Mouse (Mus musculus) CH12.LX (cell line): ENCODE data around the gene Crct1.

Experiments
- CHD1 ChIP-seq: IDR thresholded peaks from 2 replicates; pipeline ENCODE4 v1.6.1; 2012; ENCODE audit warnings: low read depth, low read length, improper control_type of control experiment, inconsistent platforms
- CHD2 ChIP-seq: IDR thresholded peaks from 2 replicates; pipeline ENCODE4 v1.6.1; 2011; ENCODE audit warnings: low read length, improper control_type of control experiment
- CTCF ChIP-seq, 2 experiments: IDR thresholded peaks in 1 of 2; conservative IDR thresholded peaks in 1 of 2; 2 replicates each; pipeline ENCODE4 v1.5.1; 2011 to 2012; ENCODE audit warnings: low read depth in 2 of 2, low read length in 2 of 2, improper control_type of control experiment in 1 of 2, inconsistent platforms in 1 of 2, mild to moderate bottlenecking in 1 of 2, moderate library complexity in 1 of 2
- EP300 ChIP-seq: IDR thresholded peaks from 2 replicates; pipeline ENCODE4 v1.6.1; 2011; ENCODE audit warnings: low read length, improper control_type of control experiment
- MAX ChIP-seq: IDR thresholded peaks from 2 replicates; pipeline ENCODE4 v1.6.1; 2011; ENCODE audit warnings: low read length, improper control_type of control experiment
- MAZ ChIP-seq: IDR thresholded peaks from 2 replicates; pipeline ENCODE4 v1.6.1; 2012; ENCODE audit warnings: low read depth, mild to moderate bottlenecking, inconsistent platforms, low read length, improper control_type of control experiment, moderate library complexity
- POLR2A ChIP-seq: IDR thresholded peaks from 2 replicates; pipeline ENCODE4 v1.6.1; 2011; ENCODE audit warnings: low read depth, mild to moderate bottlenecking, improper control_type of control experiment, low read length
- POLR2AphosphoS2 ChIP-seq: IDR thresholded peaks from 2 replicates; pipeline ENCODE4 v1.6.1; 2011; ENCODE audit warnings: low read depth, low read length, improper control_type of control experiment
- RCOR1 ChIP-seq: conservative IDR thresholded peaks from 2 replicates; pipeline ENCODE4 v1.6.1; 2012; ENCODE audit warnings: low read depth, mild to moderate bottlenecking, inconsistent platforms, low read length, improper control_type of control experiment
- SIN3A ChIP-seq: IDR thresholded peaks from 2 replicates; pipeline ENCODE4 v1.6.1; 2012; ENCODE audit warnings: low read length, improper control_type of control experiment, inconsistent platforms
- USF2 ChIP-seq: conservative IDR thresholded peaks from 2 replicates; pipeline ENCODE4 v1.6.1; 2011; ENCODE audit warnings: low read depth, low read length, improper control_type of control experiment

GRCm38 (mm10) chr3:93021171-93021570 is 5.7 kb upstream of the Crct1 start:
- TF ChIP-seq POLR2A = no peak
- no peak for TF ChIP-seq CHD2
- TF ChIP-seq RCOR1 = no peak
- TF ChIP-seq CTCF (conservative IDR thresholded peaks at IDR 0.05 in 1 of 2, IDR thresholded peaks at IDR 0.05 in 1 of 2; ENCODE audit: low read depth in 2 of 2, low read length in 2 of 2) = no peak
- TF ChIP-seq CHD1 = no peak
- TF ChIP-seq MAX = no peak
- TF ChIP-seq MAZ = no peak
- TF ChIP-seq POLR2AphosphoS2 = no peak
- TF ChIP-seq USF2 = no peak
- TF ChIP-seq EP300 = no peak
- TF ChIP-seq SIN3A = no peak
